Mouse (Mus musculus): ENCODE measurements at regions not wholly inside any gene's neighbourhood (a gene's known extent, or its start where the extent isn't known, plus 50 kb on each side); places are given as distances from the start of the nearest gene placed in this dataset.

GRCm38 (mm10) chr16:24341736-24342135, 51.6 kb upstream of the Lpp start:
- no peak for DNase-seq

DNA sequence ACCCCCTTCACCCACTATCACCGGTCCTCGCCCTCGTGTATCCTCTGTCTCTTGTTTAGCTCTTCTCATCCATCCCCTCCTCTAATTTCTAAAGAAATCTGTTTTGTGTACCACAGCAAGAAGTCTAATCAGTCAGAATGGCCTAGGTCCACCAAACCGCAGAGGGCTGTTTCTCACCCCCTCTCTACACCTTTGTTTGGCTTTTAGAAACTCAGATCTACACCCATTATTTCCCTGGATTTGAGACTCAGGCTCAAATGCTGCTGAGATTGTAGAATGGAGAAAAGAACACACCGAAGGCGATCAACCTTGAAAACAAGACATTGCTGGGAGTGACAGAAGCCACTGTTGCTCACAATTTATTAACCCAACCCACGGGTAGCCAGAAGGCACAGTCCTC, 52.7 kb upstream of the Lpp start:
- no peak for DNase-seq

DNA sequence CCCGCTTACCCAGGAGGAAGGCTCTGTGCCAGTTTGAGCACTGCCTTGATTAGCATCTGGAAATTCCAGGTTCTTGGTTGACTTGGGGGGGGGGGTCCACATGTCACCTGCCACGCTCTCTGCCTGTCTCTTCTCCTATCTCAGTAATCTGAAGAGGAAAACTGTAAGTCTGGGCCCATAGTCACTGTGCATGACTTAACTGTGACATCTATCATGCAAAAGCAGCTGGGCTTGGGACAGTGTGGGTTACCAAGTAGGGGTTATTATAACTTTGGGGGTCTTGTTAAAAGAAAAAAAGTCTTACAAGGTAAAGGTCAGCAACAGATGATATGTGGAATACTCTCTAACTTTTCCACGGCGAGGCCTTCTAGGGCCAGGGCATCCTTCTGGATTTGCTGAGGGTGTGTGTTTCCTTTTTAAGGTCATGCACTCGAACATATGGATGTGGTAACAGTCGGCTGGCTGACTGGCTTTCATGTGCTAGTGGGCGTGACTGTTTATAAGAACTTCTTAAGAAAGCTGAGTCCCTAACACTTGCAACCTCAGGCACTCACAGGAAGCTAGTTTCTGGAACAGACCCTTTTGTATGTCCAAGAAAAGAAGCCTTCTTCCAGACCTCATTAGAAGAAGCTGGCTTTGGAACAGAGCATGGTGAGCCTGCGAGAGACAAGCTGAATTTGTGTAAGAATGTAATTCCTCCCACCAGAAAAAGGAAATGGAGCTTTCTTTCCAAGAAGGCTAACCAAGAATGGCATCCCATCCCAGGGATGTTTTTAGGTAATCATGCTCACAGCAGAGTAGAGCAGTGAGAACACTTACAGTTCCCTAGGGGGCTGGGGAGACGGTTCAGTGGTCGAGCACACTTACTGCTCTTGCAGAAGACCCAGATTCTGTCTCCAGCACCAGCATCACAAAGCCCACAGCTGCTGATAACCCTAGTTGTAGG, 53.7 kb upstream of the Lpp start:
- peak; percentile 66 for DNase-seq

DNA sequence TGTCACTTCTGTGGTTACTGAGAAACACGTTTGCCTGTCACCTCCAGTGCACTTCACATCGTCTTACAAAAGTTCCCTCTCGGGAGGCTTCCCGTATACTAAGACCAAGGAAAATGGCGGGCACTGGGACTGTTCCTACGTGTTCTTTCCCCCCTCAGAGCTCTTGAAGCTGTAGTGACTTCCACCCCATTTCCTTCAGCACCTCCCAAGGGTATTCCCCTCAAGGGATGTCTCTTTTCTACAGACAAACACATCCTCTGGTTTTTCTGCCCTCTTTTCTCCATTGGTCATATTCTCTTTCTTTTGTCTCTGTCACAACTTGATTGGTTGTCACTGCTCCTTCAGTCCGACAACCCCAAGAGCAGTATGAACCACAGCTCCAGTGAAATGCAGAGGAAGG, 54.9 kb upstream of the Lpp start:
- no peak for DNase-seq

- no peak for DNase-seq
These were observed 58.9 kb upstream of the Lpp start for GRCm38 (mm10) chr16:24334389-24334788.

DNA sequence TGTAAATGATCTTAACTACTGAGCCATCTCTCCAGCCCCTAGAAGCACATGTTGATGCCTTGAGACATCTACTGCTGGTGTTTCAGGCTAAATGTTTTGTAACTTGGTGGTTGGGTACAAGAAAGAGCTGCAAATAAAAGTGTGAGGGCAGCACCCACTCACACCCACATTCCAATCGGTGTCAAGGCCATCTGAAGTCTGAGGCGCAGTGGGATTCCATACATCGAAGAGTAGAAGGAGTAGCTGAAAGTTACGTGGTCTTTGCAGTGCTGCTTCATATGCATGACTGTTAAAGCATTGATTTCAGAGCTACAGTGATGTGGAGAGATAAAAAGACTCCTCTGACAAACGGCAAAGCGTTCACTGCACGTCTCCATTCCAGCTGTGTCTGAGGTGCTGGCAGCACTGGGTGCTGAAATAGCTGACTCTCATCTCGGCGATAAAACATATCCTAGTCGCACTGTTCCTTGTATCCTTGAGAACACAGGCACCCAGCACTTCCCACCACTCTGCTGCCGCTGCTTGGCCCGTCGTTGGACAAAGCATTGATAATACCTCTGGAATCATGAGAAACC, 61.8 kb upstream of the Lpp start:
- no peak for DNase-seq

DNA sequence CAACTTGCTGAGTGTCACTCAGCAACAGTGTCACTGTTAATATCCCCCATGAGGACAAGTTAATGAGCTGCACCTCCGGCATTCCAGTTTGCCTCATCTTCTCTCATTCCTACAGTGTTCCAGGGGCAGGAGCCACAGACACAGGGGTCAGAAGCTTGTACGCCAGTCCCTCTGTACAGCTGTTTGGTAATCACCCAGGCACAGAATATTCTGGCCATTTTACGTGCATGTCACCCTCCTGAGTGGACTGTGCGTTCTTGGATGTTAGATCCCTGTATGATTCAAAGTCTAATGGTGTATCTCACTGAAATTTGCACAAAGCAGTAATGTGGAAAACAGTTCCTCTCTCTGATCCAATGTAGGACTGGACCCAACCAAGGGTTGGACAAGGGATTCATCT, 66.7 kb upstream of the Lpp start:
- no peak for DNase-seq

DNA sequence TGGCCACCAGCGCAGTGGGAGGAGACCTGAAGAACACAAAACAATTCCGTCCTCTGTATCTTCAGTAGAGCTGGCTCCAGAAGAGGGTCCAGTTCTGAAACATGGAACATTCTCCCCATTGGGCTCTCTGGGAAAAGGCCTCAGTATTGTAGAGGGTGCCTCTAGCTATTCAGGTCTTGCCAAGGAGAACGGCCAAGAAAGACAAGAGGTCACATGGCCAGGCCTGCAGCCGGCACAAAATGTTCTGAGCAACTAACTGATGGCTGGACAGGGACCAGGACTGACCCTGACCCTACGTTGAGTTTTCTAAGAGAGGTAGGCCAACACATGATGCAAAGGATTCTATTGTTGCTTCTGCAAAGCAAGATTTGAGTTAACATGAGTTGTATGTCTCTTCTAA, 67.3 kb upstream of the Lpp start:
- DNase-seq = peak; percentile 43

- DNase-seq = no peak
These were observed 68.4 kb upstream of the Lpp start for GRCm38 (mm10) chr16:24324917-24325316.

DNA sequence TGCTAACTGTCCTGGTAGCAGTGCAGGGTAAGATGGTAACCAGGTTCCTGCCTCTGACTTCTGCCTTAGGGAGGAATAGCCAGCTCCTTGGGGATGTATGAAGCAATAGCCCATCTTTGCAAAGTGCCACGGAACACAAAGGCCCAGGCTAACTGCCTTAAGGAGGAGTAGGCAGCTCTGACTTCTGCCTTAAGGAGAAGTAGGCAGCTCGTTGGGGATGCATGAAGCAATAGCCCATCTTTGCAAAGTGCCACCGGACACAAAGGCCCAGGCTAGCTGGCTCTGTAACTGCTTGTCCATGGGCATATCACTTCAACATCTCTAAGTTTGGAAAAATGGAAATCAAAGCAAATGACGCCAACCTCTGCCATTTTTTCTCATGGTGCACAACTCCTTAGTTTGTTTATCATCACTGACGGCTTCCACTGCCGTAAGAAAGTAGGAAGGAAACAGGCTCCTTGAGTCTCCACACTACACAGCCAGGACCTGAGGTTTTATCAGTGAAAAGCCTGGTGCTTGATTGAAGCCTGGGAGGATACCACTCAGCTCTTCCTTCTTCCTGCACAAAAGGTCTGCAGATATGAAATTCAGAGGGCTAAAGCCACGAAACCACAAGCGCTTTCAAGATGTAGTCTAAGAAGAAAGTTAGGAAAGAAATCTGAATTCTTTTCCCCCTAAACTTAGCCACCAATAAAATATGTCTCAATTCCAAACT, 74.4 kb upstream of the Lpp start:
- no peak for DNase-seq

GRCm38 (mm10) chr16:24313544-24314326, 79.6 kb upstream of the Lpp start:
- DNase-seq = no peak

- DNase-seq = no peak
These were observed 87.9 kb upstream of the Lpp start for GRCm38 (mm10) chr16:24305391-24305790.

- DNase-seq = no peak
These were observed 96.5 kb upstream of the Lpp start for GRCm38 (mm10) chr16:24296790-24297189.

DNA sequence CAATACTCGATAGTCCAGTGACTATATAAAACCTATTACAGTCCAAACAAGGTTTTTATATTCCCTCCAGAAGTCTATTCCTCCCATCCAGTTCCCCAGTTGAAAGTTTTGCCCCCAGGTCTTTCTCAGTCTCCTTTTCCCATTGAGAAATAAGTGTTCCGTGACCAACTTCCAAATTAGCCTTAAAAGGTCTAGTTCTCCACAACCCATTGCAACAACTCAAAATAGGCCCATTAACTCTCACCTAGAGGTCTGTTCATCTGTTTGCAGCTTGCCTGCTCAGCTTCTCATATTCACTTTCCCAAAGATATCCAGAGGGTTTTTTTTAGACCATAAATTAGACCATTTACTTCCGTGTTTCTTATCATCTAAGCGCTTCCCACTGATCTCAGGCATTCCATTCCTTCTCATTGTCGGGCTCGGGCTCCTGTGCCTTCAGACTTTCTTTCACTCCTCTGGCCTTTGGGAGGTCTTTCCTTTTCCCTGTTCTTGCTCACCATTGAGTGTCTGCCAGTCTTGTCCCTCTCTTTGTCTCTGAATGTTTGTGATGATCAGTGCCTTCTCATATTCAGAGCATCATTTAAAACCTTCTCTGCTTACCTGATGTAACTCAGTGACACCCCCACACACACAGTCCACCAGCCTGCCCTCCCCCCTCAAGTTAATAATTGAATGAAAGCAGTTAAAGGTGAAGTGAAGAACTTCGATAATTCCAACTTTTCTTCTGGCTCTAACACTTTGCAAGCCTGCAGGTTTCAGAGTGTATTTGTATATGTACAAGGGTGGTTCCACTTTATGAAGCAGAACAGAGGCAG, 97.5 kb upstream of the Lpp start:
- DNase-seq = no peak

DNA sequence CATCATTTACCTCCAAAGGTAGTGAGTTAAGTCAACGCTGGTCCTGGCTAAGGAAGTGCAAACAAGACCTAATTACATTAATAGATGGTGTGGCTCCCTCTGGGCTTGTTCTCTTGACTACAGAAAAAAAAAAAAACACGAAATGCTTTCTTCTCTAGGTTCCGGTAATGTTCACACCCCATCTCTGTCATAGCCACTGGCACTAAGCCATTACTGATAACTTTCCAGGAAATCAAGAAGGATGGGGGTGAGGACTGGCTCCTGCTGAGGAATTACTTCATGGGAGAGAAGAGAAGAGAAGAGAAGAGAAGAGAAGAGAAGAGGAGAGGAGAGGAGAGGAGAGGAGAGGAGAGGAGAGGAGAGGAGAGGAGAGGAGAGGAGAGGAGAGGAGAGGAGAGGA, 109.1 kb upstream of the Lpp start:
- peak; percentile 12 for DNase-seq

- peak; percentile 88 for DNase-seq
These were observed 111.1 kb upstream of the Lpp start for GRCm38 (mm10) chr16:24282194-24282683.

DNA sequence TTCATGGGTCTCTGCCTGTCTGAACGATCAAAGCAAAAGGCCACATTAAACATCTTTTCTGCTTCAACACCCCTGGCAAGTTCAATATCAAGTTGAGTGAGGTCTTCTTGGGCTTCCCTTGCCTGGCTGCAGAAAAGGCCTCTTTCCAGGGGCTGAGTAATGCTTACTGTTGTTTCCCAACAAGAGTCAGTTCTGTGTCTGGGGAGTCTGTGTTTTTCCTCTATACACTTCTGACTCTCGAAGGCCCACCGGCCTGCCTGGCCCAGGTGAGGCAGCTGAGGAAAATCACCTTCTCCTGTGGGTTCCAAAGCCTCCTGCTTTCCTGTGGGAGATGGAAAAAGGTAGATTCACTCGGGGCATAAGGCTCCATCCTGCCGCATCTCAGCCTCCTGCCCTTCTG, 111.7 kb upstream of the Lpp start:
- no peak for DNase-seq

DNA sequence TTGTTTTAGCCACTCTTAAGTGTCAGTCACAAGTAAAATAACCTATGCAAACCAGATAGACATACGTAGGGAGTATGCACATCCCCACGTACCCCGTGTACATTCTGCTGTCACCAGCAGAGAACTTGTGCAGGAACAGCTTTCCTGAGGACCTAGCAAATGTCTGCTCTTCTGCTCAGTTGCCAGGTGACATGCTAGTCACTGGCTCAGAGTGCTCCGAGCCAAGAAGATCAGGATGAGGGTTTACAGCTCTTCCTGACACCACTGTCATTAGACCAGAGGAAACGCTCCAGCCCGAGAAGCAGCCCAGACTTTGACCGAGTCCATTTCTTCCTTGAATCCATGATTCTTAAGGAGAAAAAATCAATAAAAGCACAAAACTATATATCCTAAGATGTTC, 115.5 kb upstream of the Lpp start:
- no peak for DNase-seq

- DNase-seq = no peak
These were observed 130.6 kb upstream of the Lpp start for GRCm38 (mm10) chr16:24262701-24263100.

- DNase-seq = no peak
These were observed 133.5 kb upstream of the Lpp start for GRCm38 (mm10) chr16:24259711-24260230.

GRCm38 (mm10) chr16:24258991-24259390, 134.3 kb upstream of the Lpp start:
- no peak for DNase-seq

DNA sequence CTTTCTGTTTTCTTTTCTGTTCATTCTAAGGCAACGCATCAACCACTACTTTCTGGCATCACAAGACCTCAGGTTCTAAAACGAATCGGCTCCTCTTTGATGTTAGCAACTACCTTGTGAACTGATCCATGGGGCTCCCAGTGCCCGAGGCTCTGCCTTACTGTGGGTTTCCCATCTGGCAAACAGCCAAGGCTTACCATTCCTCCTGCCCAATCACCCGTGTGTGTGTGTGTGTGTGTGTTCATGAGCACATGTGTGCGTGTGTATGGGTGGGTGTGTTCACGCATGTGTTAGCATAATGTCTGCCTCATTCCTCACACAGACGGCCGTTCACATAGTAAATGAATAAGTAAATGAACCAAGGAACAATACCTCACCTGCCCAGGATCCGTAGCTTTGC, 138.3 kb upstream of the Lpp start:
- no peak for DNase-seq

Measured in lung, postnatal 36 days (tissue).